Mouse (Mus musculus) heart, adult 2 months (tissue): ENCODE measurements around the gene Oip5.

ENCODE experiments used
- CTCF ChIP-seq: fragments of 200-600 bp; IDR thresholded peaks from 2 replicates; pipeline ENCODE4 v1.8.1; 2022; ENCODE audit warnings: antibody characterized with exemption, mild to moderate bottlenecking, moderate library complexity
- EP300 ChIP-seq: fragments of 200-500 bp; IDR thresholded peaks from 2 replicates; pipeline ENCODE4 v1.6.1; 2011; ENCODE audit warnings: low read depth, low read length, control low read depth; ENCODE audit not compliant: insufficient read depth
- POLR2A ChIP-seq: fragments of 200-500 bp; IDR thresholded peaks from 2 replicates; pipeline ENCODE4 v1.6.1; 2011; ENCODE audit warnings: mild to moderate bottlenecking, low read depth, low read length, control low read depth; ENCODE audit not compliant: insufficient read depth

GRCm38 (mm10) chr2:119581571-119581970, 36.7 kb downstream of the Oip5 start:
- TF ChIP-seq POLR2A (no peak), CTCF (no peak), EP300 (no peak)
